Mouse (Mus musculus): ENCODE results near the gene Slc9c1. TPM values are rescaled to one million over a fixed set of nuclear protein-coding genes. Genes with fewer than 3 reads are reported as not detected.

Slc9c1 gene
- polyA plus RNA-seq, 1 experiment, result not detected

- no peak for TF ChIP-seq POLR2A (IDR thresholded peaks at IDR 0.05; ENCODE audit: borderline replicate concordance, extremely low read depth, insufficient read depth, insufficient read length, poor library complexity, severe bottlenecking)
- no peak for TF ChIP-seq CTCF (IDR thresholded peaks at IDR 0.05; ENCODE audit: borderline replicate concordance, extremely low read depth, insufficient read depth, insufficient read length)
- DNase-seq (ENCODE audit: low read depth), result no peak
Observed at GRCm38 (mm10) chr16:45653934-45654332, 118.8 kb downstream of the Slc9c1 start, which contains the start of gene BC016579. TSS of gene BC016579 (minus strand) at chr16:45654068.

GRCm38 (mm10) chr16:45654465-45654864 lies 119.4 kb downstream of the Slc9c1 start:
- TF ChIP-seq POLR2A (IDR thresholded peaks at IDR 0.05; ENCODE audit: borderline replicate concordance, extremely low read depth, insufficient read depth, insufficient read length, poor library complexity, severe bottlenecking), result no peak
- no peak for TF ChIP-seq CTCF (IDR thresholded peaks at IDR 0.05; ENCODE audit: borderline replicate concordance, extremely low read depth, insufficient read depth, insufficient read length)
- DNase-seq (ENCODE audit: low read depth), result no peak

Other genes with a start within 250 kb of the Slc9c1 start
- gene Cd200, start 126.3 kb upstream of the Slc9c1 start, polyA plus RNA-seq (2012; rRNA removed), result 179 and 203 TPM in 2 replicates
- not detected in 2 replicates for gene Gm609, start 42.3 kb upstream of the Slc9c1 start, polyA plus RNA-seq (2012; rRNA removed)
- not detected in 2 replicates for gene Gm17783, start 3.3 kb upstream of the Slc9c1 start, polyA plus RNA-seq (2012; rRNA removed)
- 0.04 and 0.05 TPM in 2 replicates for gene Gcsam, start 75.1 kb downstream of the Slc9c1 start, polyA plus RNA-seq (2012; rRNA removed)
- gene BC016579, start 118.8 kb downstream of the Slc9c1 start, polyA plus RNA-seq (2012; rRNA removed), result 0.22 and 0.30 TPM in 2 replicates
- 1.5 and 2.2 TPM in 2 replicates for gene Tmprss7, start 158.3 kb downstream of the Slc9c1 start, polyA plus RNA-seq (2012; rRNA removed)
- gene Tagln3, start 189.3 kb downstream of the Slc9c1 start, polyA plus RNA-seq (2012; rRNA removed), result 403 and 481 TPM in 2 replicates
- gene Abhd10, start 207.6 kb downstream of the Slc9c1 start, polyA plus RNA-seq (2012; rRNA removed), result 29.3 and 34.5 TPM in 2 replicates

All from brain, embryonic 14.5 days (tissue).